Mouse (Mus musculus) thymus, postnatal 4 days (tissue): ENCODE results near the gene Pex6.
A peak's percentile ranks its signal among the peaks of the same experiment; 100 is the strongest.

Experiments
- DNase-seq: peaks from one replicate; pipeline ENCODE4 v3.0.0; 2021

Gene Pex6

GRCm38 (mm10) chr17:46736160-46736559 is 24.9 kb downstream of the Pex6 start:
- DNase-seq = peak; percentile 81

GRCm38 (mm10) chr17:46741305-46741704 is 30.0 kb downstream of the Pex6 start:
- no peak for DNase-seq

DNA sequence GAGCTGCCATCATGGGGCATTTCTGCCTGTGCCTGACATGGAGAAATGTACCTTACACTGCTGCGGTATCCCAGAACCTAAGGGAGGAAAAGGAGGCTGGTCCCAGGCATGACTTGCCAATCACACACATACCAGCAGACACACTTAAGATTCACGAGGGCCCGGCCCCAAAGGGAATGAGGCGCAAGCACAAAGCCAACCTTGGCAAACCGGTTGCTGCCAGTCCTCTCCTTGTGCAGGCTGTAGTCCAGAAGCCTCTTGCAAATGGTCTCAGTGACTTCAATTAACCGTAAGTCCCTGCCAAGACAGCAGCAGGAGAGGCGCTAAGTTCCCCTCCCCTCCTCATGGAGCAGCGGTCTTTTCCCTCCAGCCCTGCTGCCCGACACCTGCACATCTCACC is 31.7 kb downstream of the Pex6 start:
- no peak for DNase-seq

DNA sequence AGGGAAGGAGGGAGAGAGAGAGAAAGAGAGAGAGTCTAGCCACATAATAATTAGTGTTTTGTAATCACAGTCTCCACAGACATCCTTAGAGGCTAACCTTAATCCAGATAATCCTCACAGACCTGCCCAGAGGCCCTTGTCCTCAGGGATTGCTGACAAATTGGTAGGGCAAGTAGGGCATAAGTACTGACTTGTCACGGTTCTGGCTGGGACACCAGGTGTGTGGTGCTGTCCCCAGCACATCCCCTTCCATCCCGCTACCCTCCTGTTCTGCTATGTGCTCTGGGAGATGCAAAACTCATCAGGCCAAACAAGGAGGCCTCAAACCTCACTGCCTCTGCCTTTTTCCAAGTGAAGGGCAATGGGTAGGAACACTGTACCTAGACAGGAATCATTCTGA is 34.2 kb downstream of the Pex6 start:
- no peak for DNase-seq

- DNase-seq = no peak
Observed at GRCm38 (mm10) chr17:46747234-46747633, 36.0 kb downstream of the Pex6 start.

GRCm38 (mm10) chr17:46747806-46748205 is 36.5 kb downstream of the Pex6 start:
- DNase-seq = no peak

DNA sequence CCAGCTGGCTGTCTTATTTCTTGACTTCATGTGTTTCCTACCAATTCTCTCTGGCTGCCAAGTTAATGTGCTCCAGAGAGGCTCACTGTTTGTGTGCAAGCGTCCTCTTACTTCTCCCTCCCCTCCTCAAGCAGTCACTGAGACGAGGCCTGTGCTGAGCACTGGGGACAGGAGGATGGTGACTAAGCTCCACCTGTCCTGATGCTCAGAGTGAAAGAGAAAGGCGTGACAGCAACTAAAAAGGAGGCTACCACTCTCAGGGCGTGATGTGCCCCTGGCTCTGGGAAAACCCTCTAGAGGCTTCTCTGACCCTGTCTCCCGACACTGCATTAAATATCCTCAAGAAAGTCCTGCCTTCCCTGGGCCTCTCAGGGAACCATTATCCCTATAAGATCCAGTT is 38.0 kb downstream of the Pex6 start:
- DNase-seq = no peak

GRCm38 (mm10) chr17:46750580-46750979 is 39.3 kb downstream of the Pex6 start:
- no peak for DNase-seq

DNA sequence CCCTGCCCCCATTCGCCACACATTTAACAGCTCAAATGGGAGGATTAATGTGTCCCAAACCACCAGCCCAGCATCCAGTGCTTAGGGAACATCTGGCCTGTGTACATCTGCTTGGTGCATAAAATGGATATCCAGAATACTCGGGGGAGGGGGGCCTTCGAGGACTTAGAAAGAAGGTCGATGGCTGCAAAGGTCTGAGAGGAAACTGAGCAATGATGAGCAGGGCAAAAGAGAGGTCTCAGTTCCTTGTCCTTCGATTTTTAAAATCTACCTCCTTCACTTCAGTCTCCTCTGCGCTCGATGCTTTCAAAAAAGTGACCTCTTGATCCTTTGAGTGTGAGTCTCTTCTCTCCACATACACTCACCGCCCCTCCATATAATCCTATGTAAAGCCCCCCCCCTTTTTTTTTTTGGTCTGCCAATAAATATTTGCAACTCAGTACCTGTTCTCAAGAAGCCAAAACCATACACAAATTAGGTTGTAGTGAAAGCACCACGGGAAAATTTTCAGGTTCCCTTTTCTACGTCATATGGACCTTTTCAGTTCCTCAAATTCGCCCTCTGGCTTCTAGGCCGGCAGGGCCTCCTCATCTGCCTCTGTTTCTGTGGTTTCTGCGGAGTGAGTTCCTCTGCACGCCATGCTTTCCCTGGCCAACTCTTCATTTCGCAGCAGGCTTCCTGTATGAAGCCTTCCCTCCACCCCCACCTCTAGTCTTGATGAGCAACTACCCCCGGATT is 40.0 kb downstream of the Pex6 start:
- no peak for DNase-seq

GRCm38 (mm10) chr17:46751794-46752556 is 40.7 kb downstream of the Pex6 start, which contains the start of gene Cnpy3:
Gene Cnpy3 (minus strand): TSS chr17:46752214.
- peak; percentile 97 for DNase-seq

- DNase-seq = no peak
Observed at GRCm38 (mm10) chr17:46758753-46759152, 47.5 kb downstream of the Pex6 start.

DNA sequence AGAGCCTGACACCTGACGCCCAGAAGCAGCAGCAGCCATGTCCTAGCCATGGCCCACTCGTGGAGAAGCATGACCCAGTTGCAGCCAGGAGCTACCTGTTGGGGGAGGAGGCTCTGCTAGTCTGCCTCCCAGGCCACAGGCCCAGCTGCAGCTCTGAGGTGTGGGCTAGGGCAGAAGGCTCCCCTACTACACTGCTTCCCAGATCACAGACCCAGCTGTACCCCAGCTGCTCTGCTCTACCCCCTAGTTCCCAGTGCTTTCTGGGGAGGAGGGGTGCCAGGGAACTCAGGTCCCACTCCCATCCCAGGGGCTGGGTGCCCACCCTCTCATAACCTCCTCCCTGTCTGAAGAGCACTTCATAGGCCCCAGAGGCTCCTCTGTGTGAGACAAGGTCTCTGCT is 52.3 kb downstream of the Pex6 start, which contains the start of gene Ptcra:
Gene Ptcra (minus strand): TSS at position 169 of the 400 bp plus-strand sequence.
- DNase-seq = peak; percentile 75

GRCm38 (mm10) chr17:46764916-46765315 is 53.7 kb downstream of the Pex6 start:
- peak; percentile 28 for DNase-seq

DNA sequence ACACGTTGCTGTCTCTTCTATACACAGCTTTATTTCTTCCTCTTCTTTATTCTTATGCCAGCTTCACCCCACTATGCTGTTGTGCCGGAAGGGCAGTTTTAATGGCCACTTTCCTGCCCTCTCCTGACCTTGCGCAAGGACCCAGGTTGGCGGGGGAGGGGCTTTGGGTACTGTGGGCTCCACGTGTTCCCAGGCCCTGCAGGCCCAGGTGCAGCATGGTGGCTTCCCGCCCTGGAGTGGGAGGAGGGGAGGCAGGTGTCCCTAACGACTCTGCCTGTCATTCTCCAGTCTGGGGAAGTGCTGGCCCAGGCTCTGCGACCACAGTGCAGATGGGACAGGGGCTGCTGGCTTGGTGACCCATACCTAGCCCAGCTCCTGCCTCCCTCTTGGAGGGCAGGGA is 56.6 kb downstream of the Pex6 start:
- DNase-seq = peak; percentile 82

- no peak for DNase-seq
Observed at GRCm38 (mm10) chr17:46770546-46770945, 59.3 kb downstream of the Pex6 start.

DNA sequence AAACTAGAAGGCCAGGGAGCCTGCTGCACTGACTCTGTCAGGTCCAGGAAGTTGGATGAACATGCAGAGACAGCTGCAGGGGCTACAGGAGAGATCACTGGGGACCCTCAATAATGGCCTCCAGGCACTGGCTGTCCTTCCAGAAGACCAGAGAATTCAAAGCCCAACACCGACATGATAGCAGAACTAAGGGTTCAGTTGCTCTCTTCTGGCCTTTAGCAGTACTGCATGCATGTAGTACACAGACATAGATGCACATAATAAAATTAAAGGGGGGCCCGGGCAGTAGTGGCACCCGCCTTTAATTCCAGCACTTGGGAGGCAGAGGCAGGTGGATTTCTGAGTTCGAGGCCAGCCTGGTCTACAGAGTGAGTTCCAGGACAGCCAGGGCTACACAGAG is 59.8 kb downstream of the Pex6 start:
- DNase-seq = no peak

GRCm38 (mm10) chr17:46771616-46772015 is 60.4 kb downstream of the Pex6 start:
- peak; percentile 35 for DNase-seq

- peak; percentile 22 for DNase-seq
Observed at GRCm38 (mm10) chr17:46772038-46772403, 60.8 kb downstream of the Pex6 start.

DNA sequence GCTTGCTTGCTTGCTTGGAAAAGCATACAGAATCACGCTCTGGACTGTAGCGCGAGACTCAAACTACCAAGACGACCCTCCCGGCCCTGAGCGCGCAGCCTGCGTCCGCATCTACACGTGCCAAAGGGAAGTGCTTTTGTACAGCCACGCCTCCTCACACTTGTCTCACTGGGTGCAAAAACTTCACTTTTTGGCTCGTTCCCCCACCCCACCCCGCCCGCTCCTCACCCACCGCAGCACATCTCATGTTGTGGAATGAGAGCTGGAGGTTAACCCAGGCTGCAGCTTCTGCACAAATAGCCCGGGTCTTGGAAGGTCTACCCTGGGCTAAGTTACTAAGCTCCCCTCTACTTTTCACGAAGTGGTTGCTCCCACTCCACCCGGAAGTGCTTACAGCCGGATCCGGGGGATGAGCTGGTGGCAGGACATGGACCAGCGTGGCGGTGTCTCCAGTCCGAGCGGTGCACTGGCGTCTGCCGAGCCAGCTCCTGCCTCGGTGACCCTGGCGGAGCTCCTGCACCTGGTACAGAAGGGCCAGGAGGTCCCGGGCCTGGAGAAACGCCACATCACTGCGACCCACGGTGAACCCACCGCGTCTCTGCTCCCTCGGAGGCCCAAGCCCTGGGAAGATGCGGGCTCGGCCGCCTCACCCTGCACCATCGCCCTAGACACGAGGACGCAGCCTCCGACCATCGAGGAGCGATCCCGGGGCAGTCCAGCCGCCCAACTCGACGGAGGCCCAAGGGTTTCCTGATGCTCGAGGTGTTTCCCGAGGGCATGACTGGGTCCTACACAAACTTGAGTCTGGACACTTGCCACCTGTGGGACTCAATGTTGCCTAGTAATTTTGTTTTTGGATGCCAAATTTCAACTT is 61.4 kb downstream of the Pex6 start, which contains the start of gene 2310039H08Rik:
Gene 2310039H08Rik (plus strand): TSS at position 232 of the 874 bp plus-strand sequence.
- peak; percentile 84 for DNase-seq

GRCm38 (mm10) chr17:46773278-46774130 is 62.2 kb downstream of the Pex6 start:
- DNase-seq = no peak

GRCm38 (mm10) chr17:46774131-46774472 is 62.8 kb downstream of the Pex6 start:
- no peak for DNase-seq

DNA sequence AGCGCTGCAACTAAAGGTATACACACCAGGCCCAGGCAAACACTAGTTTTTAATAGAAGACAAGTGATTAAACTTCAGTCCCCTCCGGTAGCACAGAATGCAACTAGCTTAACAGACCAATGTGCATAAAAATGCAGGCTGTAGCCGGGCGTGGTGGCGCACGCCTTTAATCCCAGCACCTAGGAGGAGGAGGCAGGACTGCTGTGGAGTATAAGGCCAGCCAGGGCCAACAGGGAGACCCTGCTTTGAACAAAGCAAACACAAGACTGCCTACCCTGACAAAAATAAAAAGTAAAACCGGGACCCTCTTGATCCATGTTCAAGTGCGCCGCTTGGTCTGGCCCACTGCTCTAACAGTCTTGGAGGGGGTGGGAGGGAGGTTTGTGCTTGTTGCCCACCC is 63.8 kb downstream of the Pex6 start:
- no peak for DNase-seq
